Mouse (Mus musculus) hindbrain, postnatal 0 days (tissue): ENCODE measurements around the gene Nmur1. TPM values are rescaled to one million over a fixed set of nuclear protein-coding genes. Genes with fewer than 3 reads are reported as not detected.
A peak's percentile ranks its signal among the peaks of the same experiment; 100 is the strongest.

Source experiments
- ATAC-seq: fragments of 200-750 bp; cut with Nextera tagmentation; 2 replicates; pipeline ENCODE4 v1.8.0; 2017; ENCODE audit warnings: mild to moderate bottlenecking, moderate TSS enrichment, moderate library complexity
- DNase-seq: peaks from one replicate; pipeline ENCODE4 v3.0.0-alpha.2; 2015; ENCODE audit warnings: low spot score
- H3K27ac ChIP-seq: fragments of 300-500 bp; sonication (generic); 2 replicates; pipeline ENCODE4 v1.5.1; 2014; ENCODE audit warnings: mild to moderate bottlenecking
- H3K27me3 ChIP-seq: fragments of 300-500 bp; sonication (generic); 2 replicates; pipeline ENCODE4 v1.6.1; 2014; ENCODE audit warnings: low read length, mixed read lengths; ENCODE audit not compliant: insufficient read depth
- H3K36me3 ChIP-seq: fragments of 300-500 bp; sonication (generic); 2 replicates; pipeline ENCODE4 v1.6.1; 2014; ENCODE audit warnings: low read length, mixed read lengths; ENCODE audit not compliant: insufficient read depth
- H3K4me1 ChIP-seq: fragments of 300-500 bp; sonication (generic); 2 replicates; pipeline ENCODE4 v1.6.1; 2014; ENCODE audit warnings: antibody characterized with exemption, low read length, mixed read lengths; ENCODE audit not compliant: insufficient read depth
- H3K4me2 ChIP-seq: fragments of 300-500 bp; sonication (generic); 2 replicates; pipeline ENCODE4 v1.6.1; 2014; ENCODE audit warnings: low read depth, mild to moderate bottlenecking, low read length, moderate library complexity, mixed read lengths
- H3K4me3 ChIP-seq: fragments of 300-500 bp; sonication (generic); 2 replicates; pipeline ENCODE4 v1.5.1; 2014; ENCODE audit warnings: low read length
- H3K9ac ChIP-seq: fragments of 300-500 bp; sonication (generic); replicated peaks from 2 replicates; pipeline ENCODE4 v1.6.1; 2014; ENCODE audit warnings: mild to moderate bottlenecking, low read length, moderate library complexity, mixed read lengths
- H3K9me3 ChIP-seq: fragments of 300-500 bp; sonication (generic); 2 replicates; pipeline ENCODE4 v1.6.1; 2016; ENCODE audit warnings: low read length, mixed read lengths
- CTCF ChIP-seq: IDR thresholded peaks from 2 replicates; pipeline ENCODE4 v1.5.1; 2016; ENCODE audit warnings: antibody characterized with exemption, control low read depth, low read depth
- WGBS: fragments of 180-500 bp; shearing (Covaris S2); extraction: QIAGEN DNeasy Blood & Tissue Kit; methylation state at CpG from one replicate; pipeline ENCODE4 v1.1.7; 2014; 5-methylcytosine and 5-hydroxymethylcytosine counted together
- polyA plus RNA-seq: library from polyadenylated mRNA; unstranded; fragments of >200 nt; fragmentation: Nextera tagmentation; extraction: Ambion mirVana; gene quantifications from 2 replicates; pipeline ENCODE4 v1.2.1, GENCODE M21; 2015
- total RNA-seq: library from RNA; depleted of rRNA; stranded (reverse); fragments of >200 nt; gene quantifications from 2 replicates; pipeline ENCODE4 v1.2.3, GENCODE M21; 2014

Nmur1 gene
- total and polyA plus RNA-seq, 2 experiments from 2014 or later, result 0.16 to 0.24 TPM

DNA sequence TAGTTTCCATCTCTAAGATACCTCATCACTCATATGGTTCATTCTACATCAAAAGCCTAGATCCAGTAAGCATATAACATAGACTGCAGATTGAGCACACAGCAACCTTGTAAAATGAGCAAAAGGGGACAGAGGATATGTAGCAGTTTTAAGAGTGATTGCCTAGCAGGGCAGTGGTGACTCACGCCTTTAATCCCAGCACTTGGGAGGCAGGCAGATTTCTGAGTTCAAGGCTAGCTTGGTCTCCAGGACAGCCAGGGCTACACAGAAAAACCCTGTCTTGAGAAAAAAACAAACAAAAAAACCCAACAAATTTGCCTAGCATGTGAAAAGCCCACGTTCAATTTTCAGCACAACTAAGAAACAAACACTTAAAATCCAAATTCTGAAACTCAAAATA, 71.8 kb downstream of the Nmur1 start:
- 91% methylated on average over 2 of the region's 2 CpGs for WGBS
- Histone ChIP-seq H3K4me3 (no peak overlapping the region), H3K27ac (no peak overlapping the region), H3K36me3 (peaks cover 75% of the 10 kb centered on the region), H3K27me3 (no peaks in the 10 kb centered on the region), H3K9ac (no peak overlapping the region), H3K4me2 (no peak overlapping the region), H3K9me3 (no peaks in the 10 kb centered on the region), H3K4me1 (no peaks in the 10 kb centered on the region)
- ATAC-seq, result no peak
- TF ChIP-seq CTCF, result no peak
- no peak for DNase-seq

DNA sequence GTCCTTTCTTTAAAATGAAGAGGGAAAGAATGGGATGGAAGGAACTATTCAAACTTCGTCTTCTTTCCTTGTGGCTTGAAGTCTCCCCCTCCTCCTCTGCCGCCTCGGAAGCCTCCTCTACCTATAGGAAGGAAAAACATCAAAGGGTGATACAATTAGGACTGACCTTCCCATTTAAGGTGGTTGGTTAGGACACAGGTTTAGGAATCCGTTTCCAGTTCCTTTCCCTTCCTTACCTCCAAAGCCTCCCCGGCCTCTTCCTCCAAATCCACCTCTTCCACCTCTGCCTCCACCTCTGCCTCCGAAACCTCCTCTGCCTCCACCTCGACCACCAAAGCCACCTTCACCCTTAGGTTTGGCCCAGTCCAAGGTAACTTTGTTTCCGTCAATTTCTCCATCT, 75.5 kb downstream of the Nmur1 start:
- Histone ChIP-seq H3K36me3 (peaks cover 73% of the 10 kb centered on the region), H3K4me2 (no peak overlapping the region), H3K27ac (no peak overlapping the region), H3K27me3 (no peaks in the 10 kb centered on the region), H3K9ac (no peak overlapping the region), H3K4me3 (no peak overlapping the region), H3K4me1 (no peaks in the 10 kb centered on the region), H3K9me3 (no peaks in the 10 kb centered on the region)
- no peak for TF ChIP-seq CTCF
- WGBS, result 86% methylated on average over 8 of the region's 8 CpGs
- no peak for ATAC-seq
- DNase-seq, result no peak

DNA sequence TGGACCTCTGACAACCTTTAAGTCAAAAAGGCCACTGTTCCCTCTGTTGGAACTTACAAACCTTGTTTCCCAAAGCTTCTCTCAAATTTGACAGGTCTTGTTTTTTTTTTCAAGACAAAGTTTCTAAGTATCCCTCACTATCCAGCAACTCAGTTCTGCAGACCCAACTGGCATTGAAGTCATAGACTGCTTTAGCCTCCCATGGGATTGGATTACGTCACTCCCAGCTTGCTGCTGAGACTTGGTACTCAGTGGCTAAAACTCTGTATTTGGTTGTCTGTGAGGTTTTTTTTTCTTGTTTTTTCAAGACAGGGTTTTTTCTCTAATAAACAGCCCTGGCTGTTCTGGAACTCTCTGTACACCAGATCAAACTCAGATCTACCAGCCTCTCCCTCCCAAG, 76.3 kb downstream of the Nmur1 start:
- Histone ChIP-seq H3K27me3 (no peaks in the 10 kb centered on the region), H3K36me3 (peaks cover 66% of the 10 kb centered on the region), H3K4me2 (no peak overlapping the region), H3K9me3 (no peaks in the 10 kb centered on the region), H3K4me3 (no peak overlapping the region), H3K9ac (no peak overlapping the region), H3K4me1 (no peaks in the 10 kb centered on the region), H3K27ac (no peak overlapping the region)
- ATAC-seq (no peak), DNase-seq (no peak)
- no peak for TF ChIP-seq CTCF
- 76% methylated on average over 1 of the region's 1 CpGs for WGBS

DNA sequence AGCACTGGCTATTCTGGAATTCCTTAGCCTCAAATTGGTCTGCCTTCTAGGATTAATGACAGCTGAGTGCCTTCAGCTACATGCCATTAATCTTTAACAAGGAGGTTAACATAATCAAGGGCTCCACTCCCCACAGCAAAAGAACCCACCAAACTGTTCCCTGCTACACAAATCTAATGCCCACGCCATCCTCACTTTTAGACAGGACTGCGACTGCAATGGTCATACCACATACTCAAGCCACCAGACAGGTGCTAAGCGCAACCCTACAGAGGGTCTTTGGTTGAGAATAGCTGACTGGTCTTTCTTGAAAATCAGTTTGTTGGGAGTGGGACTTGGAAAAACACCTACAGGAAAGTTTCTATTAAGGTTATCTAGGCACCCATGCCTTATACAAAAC, 76.8 kb downstream of the Nmur1 start:
- 91% methylated on average over 3 of the region's 3 CpGs for WGBS
- Histone ChIP-seq H3K27ac (no peak overlapping the region), H3K36me3 (peaks cover 61% of the 10 kb centered on the region), H3K27me3 (no peaks in the 10 kb centered on the region), H3K4me2 (no peak overlapping the region), H3K9me3 (no peaks in the 10 kb centered on the region), H3K4me1 (no peaks in the 10 kb centered on the region), H3K4me3 (no peak overlapping the region), H3K9ac (no peak overlapping the region)
- no peak for DNase-seq
- ATAC-seq, result 0 out of 2 replicates have a peak, but pooled peaks have one; percentile 27
- TF ChIP-seq CTCF, result no peak

- ATAC-seq, result no peak; the same call in 1 of the 2 replicates
- H3K27ac ChIP-seq, result no peak overlapping the region
- H3K36me3 ChIP-seq, result peaks cover 58% of the 10 kb centered on the region
- WGBS, result 74% methylated on average over 4 of the region's 4 CpGs
- peak; percentile 42 for TF ChIP-seq CTCF
- DNase-seq, result peak; percentile 39
- no peaks in the 10 kb centered on the region for H3K27me3 ChIP-seq
- H3K9ac ChIP-seq, result no peak overlapping the region
- H3K9me3 ChIP-seq, result no peaks in the 10 kb centered on the region
- no peak overlapping the region for H3K4me2 ChIP-seq
- no peaks in the 10 kb centered on the region for H3K4me1 ChIP-seq
- no peak overlapping the region for H3K4me3 ChIP-seq
These were observed 77.2 kb downstream of the Nmur1 start for GRCm38 (mm10) chr1:86348801-86349200.

- ATAC-seq, result no peak
- no peak overlapping the region for H3K9ac ChIP-seq
- no peaks in the 10 kb centered on the region for H3K27me3 ChIP-seq
- no peak for DNase-seq
- no peaks in the 10 kb centered on the region for H3K4me1 ChIP-seq
- no peak overlapping the region for H3K4me3 ChIP-seq
- WGBS, result 52% methylated on average over 1 of the region's 1 CpGs
- H3K27ac ChIP-seq, result no peak overlapping the region
- H3K4me2 ChIP-seq, result no peak overlapping the region
- peaks cover 51% of the 10 kb centered on the region for H3K36me3 ChIP-seq
- no peaks in the 10 kb centered on the region for H3K9me3 ChIP-seq
- no peak for TF ChIP-seq CTCF
These were observed 77.9 kb downstream of the Nmur1 start for GRCm38 (mm10) chr1:86348083-86348482.

GRCm38 (mm10) chr1:86347716-86348045, 78.3 kb downstream of the Nmur1 start:
- WGBS, result 50% methylated on average over 1 of the region's 1 CpGs
- H3K9me3 ChIP-seq, result no peaks in the 10 kb centered on the region
- no peaks in the 10 kb centered on the region for H3K4me1 ChIP-seq
- peaks cover 48% of the 10 kb centered on the region for H3K36me3 ChIP-seq
- no peaks in the 10 kb centered on the region for H3K27me3 ChIP-seq
- TF ChIP-seq CTCF, result no peak
- DNase-seq, result no peak
- no peak overlapping the region for H3K27ac ChIP-seq
- no peak overlapping the region for H3K4me2 ChIP-seq
- no peak for ATAC-seq
- no peak overlapping the region for H3K9ac ChIP-seq
- no peak overlapping the region for H3K4me3 ChIP-seq
